Mouse (Mus musculus) lung, postnatal 0 days (tissue): ENCODE data around the gene Osbpl9.

Experiments
- CTCF ChIP-seq: IDR thresholded peaks from 2 replicates; pipeline ENCODE4 v1.5.1; 2016; ENCODE audit warnings: antibody characterized with exemption, mild to moderate bottlenecking
- EP300 ChIP-seq: IDR thresholded peaks from 2 replicates; pipeline ENCODE4 v1.6.1; 2016; ENCODE audit warnings: antibody characterized with exemption, mild to moderate bottlenecking, control low read depth

DNA sequence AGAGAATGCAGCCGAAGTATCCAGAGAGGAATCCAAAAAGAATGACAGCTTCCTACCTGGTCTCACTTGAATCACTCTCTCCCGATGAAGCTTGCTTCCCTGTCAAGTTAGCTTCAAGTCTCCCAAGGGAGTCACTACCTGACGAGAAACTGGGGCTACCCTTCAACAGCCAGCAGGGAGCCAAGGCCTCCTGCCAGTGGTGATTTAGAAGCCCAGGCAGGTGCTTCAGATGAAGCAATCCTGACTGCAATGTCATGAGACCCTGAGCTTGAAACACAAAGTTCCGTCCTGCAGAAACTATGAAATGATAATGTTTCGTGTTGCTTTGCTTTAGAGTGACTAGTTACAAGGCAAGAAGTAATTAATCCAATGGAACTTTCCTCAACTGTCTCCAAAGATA, 8.2 kb downstream of the Osbpl9 start:
- TF ChIP-seq EP300, result no peak
- TF ChIP-seq CTCF, result no peak
